Mouse (Mus musculus): ENCODE measurements around the gene Fxyd7.

Fxyd7 gene

GRCm38 (mm10) chr7:31076492-31076891, 25.2 kb upstream of the Fxyd7 start, which contains the start of gene Fxyd3:
Gene Fxyd3, minus strand, starts transcription at chr7:31076704.
- no peak for DNase-seq (ENCODE audit: low read depth, low spot score)

GRCm38 (mm10) chr7:31074713-31075069, 23.4 kb upstream of the Fxyd7 start:
- DNase-seq (ENCODE audit: low read depth, low spot score): no peak

- no peak for DNase-seq (ENCODE audit: low read depth, low spot score)
Measured at GRCm38 (mm10) chr7:31074061-31074712, 22.9 kb upstream of the Fxyd7 start.

- no peak for DNase-seq (ENCODE audit: low read depth, low spot score)
Measured at GRCm38 (mm10) chr7:31073546-31073945, 22.3 kb upstream of the Fxyd7 start.

GRCm38 (mm10) chr7:31072326-31072725, 21.1 kb upstream of the Fxyd7 start:
- no peak for DNase-seq (ENCODE audit: low read depth, low spot score)

GRCm38 (mm10) chr7:31070324-31070723, 19.1 kb upstream of the Fxyd7 start:
- DNase-seq (ENCODE audit: low read depth, low spot score): no peak

GRCm38 (mm10) chr7:31069491-31069890, 18.2 kb upstream of the Fxyd7 start:
- DNase-seq (ENCODE audit: low read depth, low spot score): no peak

- DNase-seq (ENCODE audit: low read depth, low spot score): no peak
Measured at GRCm38 (mm10) chr7:31067836-31068235, 16.6 kb upstream of the Fxyd7 start.

GRCm38 (mm10) chr7:31063074-31063560, 11.8 kb upstream of the Fxyd7 start:
- no peak for DNase-seq (ENCODE audit: low read depth, low spot score)

GRCm38 (mm10) chr7:31060621-31061010, 9.3 kb upstream of the Fxyd7 start:
- no peak for DNase-seq (ENCODE audit: low read depth, low spot score)

GRCm38 (mm10) chr7:31059919-31060620, 8.8 kb upstream of the Fxyd7 start:
- DNase-seq (ENCODE audit: low read depth, low spot score): no peak

GRCm38 (mm10) chr7:31059108-31059507, 7.8 kb upstream of the Fxyd7 start, which contains the start of gene Lgi4:
Gene Lgi4, plus strand, starts transcription at chr7:31059342.
- peak; percentile 66 for DNase-seq (ENCODE audit: low read depth, low spot score)

GRCm38 (mm10) chr7:31058211-31058610, 6.9 kb upstream of the Fxyd7 start:
- no peak for DNase-seq (ENCODE audit: low read depth, low spot score)

- no peak for DNase-seq (ENCODE audit: low read depth, low spot score)
Measured at GRCm38 (mm10) chr7:31057730-31058129, 6.5 kb upstream of the Fxyd7 start.

- no peak for DNase-seq (ENCODE audit: low read depth, low spot score)
Measured at GRCm38 (mm10) chr7:31057071-31057470, 5.8 kb upstream of the Fxyd7 start, which contains the start of gene Fxyd1. Gene Fxyd1, minus strand, starts transcription at chr7:31057199.

GRCm38 (mm10) chr7:31056448-31056847, 5.2 kb upstream of the Fxyd7 start:
- no peak for DNase-seq (ENCODE audit: low read depth, low spot score)

- no peak for DNase-seq (ENCODE audit: low read depth, low spot score)
Measured at GRCm38 (mm10) chr7:31055883-31056282, 4.6 kb upstream of the Fxyd7 start.

GRCm38 (mm10) chr7:31055354-31055824, 4.1 kb upstream of the Fxyd7 start:
- DNase-seq (ENCODE audit: low read depth, low spot score): no peak

- no peak for DNase-seq (ENCODE audit: low read depth, low spot score)
Measured at GRCm38 (mm10) chr7:31054661-31055320, 3.5 kb upstream of the Fxyd7 start.

GRCm38 (mm10) chr7:31053882-31054447, 2.7 kb upstream of the Fxyd7 start:
- no peak for DNase-seq (ENCODE audit: low read depth, low spot score)

- DNase-seq (ENCODE audit: low read depth, low spot score): peak; percentile 53
Measured at GRCm38 (mm10) chr7:31052636-31053434, 1.6 kb upstream of the Fxyd7 start.
